Mouse (Mus musculus) midbrain, embryonic 11.5 days (tissue): ENCODE measurements around the gene Iqschfp. TPM values are rescaled to one million over a fixed set of nuclear protein-coding genes. Genes with fewer than 3 reads are reported as not detected.

Source experiments
- ATAC-seq: fragments of 200-750 bp; cut with Nextera tagmentation; 2 replicates; pipeline ENCODE4 v1.8.0; 2017; ENCODE audit warnings: moderate TSS enrichment, moderate library complexity; ENCODE audit not compliant: low FRiP score
- DNase-seq: peaks from one replicate; pipeline ENCODE4 v3.0.0; 2015; ENCODE audit warnings: low spot score; ENCODE audit errors: missing footprints
- H3K27ac ChIP-seq: fragments of 300-500 bp; sonication (generic); 2 replicates; pipeline ENCODE4 v1.5.1; 2014; ENCODE audit warnings: low read depth, low read length
- H3K27me3 ChIP-seq: fragments of 300-500 bp; sonication (generic); 2 replicates; pipeline ENCODE4 v1.6.1; 2014; ENCODE audit warnings: mild to moderate bottlenecking, low read length, moderate library complexity, mixed read lengths; ENCODE audit not compliant: control insufficient read depth, insufficient read depth
- H3K36me3 ChIP-seq: fragments of 300-500 bp; sonication (generic); 2 replicates; pipeline ENCODE4 v1.6.1; 2014; ENCODE audit warnings: mild to moderate bottlenecking, low read length, moderate library complexity, mixed read lengths; ENCODE audit not compliant: control insufficient read depth, insufficient read depth
- H3K4me1 ChIP-seq: fragments of 300-500 bp; sonication (generic); 2 replicates; pipeline ENCODE4 v1.6.1; 2014; ENCODE audit warnings: low read length; ENCODE audit not compliant: control insufficient read depth, insufficient read depth
- H3K4me2 ChIP-seq: fragments of 300-500 bp; sonication (generic); 2 replicates; pipeline ENCODE4 v1.6.1; 2014; ENCODE audit warnings: mild to moderate bottlenecking, moderate library complexity
- H3K4me3 ChIP-seq: fragments of 300-500 bp; sonication (generic); 2 replicates; pipeline ENCODE4 v1.5.1; 2014; ENCODE audit warnings: low read depth, low read length
- H3K9ac ChIP-seq: fragments of 300-500 bp; sonication (generic); 2 replicates; pipeline ENCODE4 v1.6.1; 2014; ENCODE audit warnings: low read length
- H3K9me3 ChIP-seq: fragments of 300-500 bp; sonication (generic); 2 replicates; pipeline ENCODE4 v1.6.1; 2016; ENCODE audit warnings: low read length; ENCODE audit not compliant: control insufficient read depth
- WGBS: fragments of 180-500 bp; shearing (Covaris S2); extraction: QIAGEN DNeasy Blood & Tissue Kit; methylation state at CpG from one replicate; pipeline ENCODE4 v1.1.7; 2014; 5-methylcytosine and 5-hydroxymethylcytosine counted together
- polyA plus RNA-seq: library from polyadenylated mRNA; unstranded; fragments of >200 nt; fragmentation: Nextera tagmentation; extraction: Ambion mirVana; gene quantifications from 2 replicates; pipeline ENCODE4 v1.2.1, GENCODE M21; 2014

The Iqschfp gene
- polyA plus RNA-seq, 1 experiment from 2014 or later: 2.6 TPM

DNA sequence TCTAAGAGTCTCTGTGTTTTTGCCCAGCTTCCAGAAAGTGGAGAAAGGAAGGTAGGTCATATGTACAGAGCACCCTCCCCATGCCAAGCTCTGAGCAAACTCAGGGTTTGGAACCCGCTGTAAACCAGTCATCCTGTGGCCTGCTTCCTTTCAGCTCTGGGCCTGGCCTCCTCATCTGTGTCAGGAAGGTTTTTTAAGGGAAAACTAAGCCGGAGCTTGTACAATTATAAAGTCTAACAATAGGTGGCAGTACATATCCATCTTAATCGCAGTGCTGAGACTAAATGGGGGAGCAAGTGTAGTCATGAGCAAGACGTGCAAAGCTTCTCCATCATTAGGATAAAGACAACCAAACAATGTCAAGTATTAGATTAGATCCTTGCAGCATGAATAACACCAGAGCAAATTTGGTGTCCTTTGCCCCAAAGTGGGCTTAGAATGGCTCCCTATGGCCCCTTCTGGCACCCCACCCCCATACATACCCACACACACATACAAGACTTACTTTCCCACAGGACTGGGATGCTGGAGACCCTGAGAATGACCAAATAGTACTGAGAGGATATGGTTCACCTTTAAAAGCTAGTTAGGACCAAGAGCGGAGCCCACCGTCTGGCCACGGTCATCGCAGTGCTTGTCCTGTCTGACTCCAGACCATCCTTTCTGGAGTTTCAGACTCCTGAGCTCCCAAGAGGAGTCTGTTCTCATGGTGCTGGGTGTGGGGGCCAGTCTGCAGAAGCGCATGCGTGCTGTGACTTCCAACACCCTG lies 723.2 kb downstream of the Iqschfp start:
- H3K9ac ChIP-seq: no peak overlapping the region
- WGBS: 72% methylated on average over 10 of the region's 10 CpGs
- no peaks in the 10 kb centered on the region for H3K27me3 ChIP-seq
- peaks cover 5% of the 10 kb centered on the region for H3K4me1 ChIP-seq
- DNase-seq (peak; percentile 90), ATAC-seq (peak; percentile 26; the same call in 1 of the 2 replicates)
- H3K27ac ChIP-seq: no peak overlapping the region
- no peak overlapping the region for H3K4me2 ChIP-seq
- H3K36me3 ChIP-seq: 0 out of 2 replicates have a peak, but pooled peaks cover 2% of the 10 kb centered on the region
- no peak overlapping the region for H3K4me3 ChIP-seq
- no peaks in the 10 kb centered on the region for H3K9me3 ChIP-seq

DNA sequence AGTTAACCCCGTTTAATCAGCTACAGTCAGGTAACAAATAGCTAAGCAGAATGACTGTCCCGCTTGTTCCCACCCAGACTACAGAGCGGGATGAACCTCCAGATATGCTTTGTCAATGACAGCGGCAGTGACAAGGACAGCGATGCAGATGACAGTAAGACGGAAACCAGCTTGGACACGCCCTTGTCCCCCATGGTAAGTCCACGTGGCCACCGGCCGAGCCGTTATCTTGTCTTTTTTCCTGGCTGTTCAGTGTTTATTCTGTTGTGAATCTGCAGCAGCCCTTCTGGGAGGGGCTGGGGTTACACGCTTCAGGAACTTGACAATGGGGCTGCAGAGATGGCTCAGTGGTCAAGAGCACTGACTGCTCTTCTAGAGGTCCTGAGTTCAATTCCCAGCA lies 724.3 kb downstream of the Iqschfp start:
- no peak overlapping the region for H3K27ac ChIP-seq
- peaks cover 5% of the 10 kb centered on the region for H3K4me1 ChIP-seq
- no peak overlapping the region for H3K4me2 ChIP-seq
- H3K9me3 ChIP-seq: no peaks in the 10 kb centered on the region
- 89% methylated on average over 12 of the region's 12 CpGs for WGBS
- no peak overlapping the region for H3K4me3 ChIP-seq
- no peaks in the 10 kb centered on the region for H3K27me3 ChIP-seq
- no peak overlapping the region for H3K9ac ChIP-seq
- no peak for DNase-seq
- ATAC-seq: no peak
- peaks cover 6% of the 10 kb centered on the region; the same call in 1 of the 2 replicates for H3K36me3 ChIP-seq

DNA sequence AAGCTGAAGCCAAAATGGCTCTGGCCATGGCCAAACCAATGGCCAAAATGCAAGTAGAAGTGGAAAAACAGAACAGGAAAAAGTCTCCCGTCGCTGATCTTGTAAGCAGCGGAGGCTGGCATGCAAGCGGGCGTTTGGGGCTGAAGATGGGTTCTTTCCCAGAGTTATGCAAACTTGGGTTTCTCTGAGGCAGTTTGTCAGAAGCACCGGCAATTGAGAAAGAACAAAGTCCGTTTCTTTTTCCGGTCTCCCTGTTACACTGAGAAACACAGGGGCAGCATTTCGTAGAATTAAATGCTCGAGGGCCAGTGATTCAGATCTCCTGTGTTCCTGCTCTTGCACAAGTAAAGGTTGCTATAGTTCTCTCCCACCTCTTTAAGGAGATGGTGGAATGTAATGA lies 725.7 kb downstream of the Iqschfp start:
- WGBS: 94% methylated on average over 10 of the region's 10 CpGs

DNA sequence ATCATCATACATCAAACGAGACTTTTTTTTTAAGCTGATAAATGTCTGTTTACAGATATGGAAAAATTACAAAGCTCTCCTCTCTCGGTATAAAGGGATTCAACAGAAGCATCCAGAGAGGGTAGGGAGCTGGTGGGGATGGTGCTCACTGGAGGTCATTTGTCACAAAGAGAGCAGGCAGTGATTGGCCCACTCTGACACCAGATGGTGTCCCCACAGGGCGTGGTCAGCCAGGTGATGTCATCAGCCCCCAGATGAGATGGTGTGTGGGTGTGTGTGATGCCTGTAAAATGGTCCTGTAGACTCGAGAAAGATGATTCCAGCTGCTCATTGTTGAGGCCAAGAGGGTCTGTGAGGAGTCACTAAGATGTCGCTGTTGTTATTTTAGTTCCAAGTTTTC lies 727.1 kb downstream of the Iqschfp start:
- Histone ChIP-seq H3K27me3 (no peaks in the 10 kb centered on the region), H3K4me2 (no peak overlapping the region), H3K36me3 (peaks cover 9% of the 10 kb centered on the region; the same call in 1 of the 2 replicates), H3K4me3 (no peak overlapping the region), H3K27ac (no peak overlapping the region), H3K4me1 (peaks cover 2% of the 10 kb centered on the region), H3K9me3 (no peaks in the 10 kb centered on the region), H3K9ac (no peak overlapping the region)
- ATAC-seq (no peak), DNase-seq (no peak)
- WGBS: 81% methylated on average over 5 of the region's 5 CpGs

More for the DNA sequence above, 725.7 kb downstream of the Iqschfp start:
- no peak overlapping the region for H3K4me2 ChIP-seq
- H3K4me1 ChIP-seq: peaks cover 5% of the 10 kb centered on the region
- no peak for ATAC-seq
- no peaks in the 10 kb centered on the region for H3K9me3 ChIP-seq
- H3K36me3 ChIP-seq: peaks cover 9% of the 10 kb centered on the region; the same call in 1 of the 2 replicates
- no peak overlapping the region for H3K4me3 ChIP-seq
- no peak overlapping the region for H3K27ac ChIP-seq
- DNase-seq: no peak
- H3K9ac ChIP-seq: no peak overlapping the region
- no peaks in the 10 kb centered on the region for H3K27me3 ChIP-seq

DNA sequence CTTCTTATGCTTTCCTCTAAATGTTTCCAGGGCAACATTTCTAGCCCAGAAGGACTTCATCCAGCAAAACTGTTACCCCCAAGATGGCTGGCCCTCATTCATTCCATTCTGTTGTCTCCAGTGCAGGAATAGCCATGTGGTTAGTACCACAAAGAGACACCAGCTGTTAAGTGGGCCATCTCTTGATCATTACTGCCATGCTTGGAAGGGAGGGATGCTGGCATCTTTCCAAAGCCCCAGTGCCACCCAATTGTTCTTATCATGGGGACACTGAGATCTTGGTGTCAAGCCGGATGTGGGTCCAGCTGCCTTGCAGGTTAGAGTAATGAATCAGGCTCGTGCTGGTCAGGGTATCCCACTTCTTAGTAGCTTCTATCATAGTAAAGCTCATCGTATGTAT lies 729.9 kb downstream of the Iqschfp start:
- Histone ChIP-seq H3K36me3 (peaks cover 9% of the 10 kb centered on the region; the same call in 1 of the 2 replicates), H3K4me1 (no peaks in the 10 kb centered on the region), H3K9me3 (no peaks in the 10 kb centered on the region), H3K9ac (no peak overlapping the region), H3K4me2 (no peak overlapping the region), H3K4me3 (no peak overlapping the region), H3K27ac (no peak overlapping the region), H3K27me3 (no peaks in the 10 kb centered on the region)
- WGBS: 94% methylated on average over 3 of the region's 3 CpGs
- ATAC-seq (no peak), DNase-seq (no peak)

DNA sequence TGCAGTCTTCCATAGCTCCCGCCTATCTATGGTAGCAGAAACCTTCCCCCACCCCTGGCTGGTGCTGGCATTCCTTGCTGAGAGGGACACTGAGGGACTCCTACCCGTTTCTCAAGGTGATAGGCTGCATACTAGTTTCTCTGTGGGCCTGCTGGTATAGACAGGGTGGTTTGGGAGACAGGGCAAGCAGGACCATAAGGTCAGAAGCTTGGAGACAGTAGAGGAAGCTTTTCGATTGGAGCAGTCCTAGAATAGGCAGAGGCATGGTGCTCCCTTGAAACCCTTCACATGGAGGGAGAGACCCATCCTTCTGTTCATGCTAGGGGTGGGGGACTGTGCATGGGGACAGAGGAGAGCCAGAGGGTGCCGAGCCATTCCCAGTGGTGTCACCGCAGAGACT lies 731.0 kb downstream of the Iqschfp start:
- no peak for ATAC-seq
- no peaks in the 10 kb centered on the region for H3K4me1 ChIP-seq
- no peaks in the 10 kb centered on the region for H3K27me3 ChIP-seq
- no peak overlapping the region for H3K27ac ChIP-seq
- H3K36me3 ChIP-seq: peaks cover 9% of the 10 kb centered on the region; the same call in 1 of the 2 replicates
- no peak overlapping the region for H3K4me3 ChIP-seq
- DNase-seq: no peak
- no peak overlapping the region for H3K4me2 ChIP-seq
- WGBS: 89% methylated on average over 5 of the region's 5 CpGs
- H3K9ac ChIP-seq: no peak overlapping the region
- no peaks in the 10 kb centered on the region for H3K9me3 ChIP-seq

DNA sequence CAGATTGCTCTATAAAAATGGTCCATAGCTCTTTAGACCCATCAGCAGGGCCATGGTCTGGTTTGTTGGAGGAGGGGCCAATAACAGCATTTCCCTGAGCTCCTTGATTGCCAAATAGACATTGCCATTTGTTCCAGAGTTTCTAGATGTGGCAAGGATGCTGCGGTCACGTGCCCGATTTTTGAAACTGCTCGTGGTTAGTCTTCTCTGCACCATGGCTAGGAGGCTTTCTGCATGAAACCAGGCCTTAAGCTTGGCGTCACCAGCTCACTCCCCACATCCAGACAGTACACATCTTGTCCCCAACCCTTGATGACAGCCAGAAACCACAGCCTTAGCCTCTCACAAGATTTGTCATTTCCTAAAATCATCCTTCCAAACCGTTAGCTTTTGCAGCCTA lies 732.4 kb downstream of the Iqschfp start:
- DNase-seq (no peak), ATAC-seq (no peak)
- no peak overlapping the region for H3K4me2 ChIP-seq
- H3K4me3 ChIP-seq: no peak overlapping the region
- H3K27me3 ChIP-seq: no peaks in the 10 kb centered on the region
- no peak overlapping the region for H3K27ac ChIP-seq
- H3K9ac ChIP-seq: no peak overlapping the region
- peaks cover 7% of the 10 kb centered on the region; the same call in 1 of the 2 replicates for H3K36me3 ChIP-seq
- WGBS: 87% methylated on average over 6 of the region's 6 CpGs
- no peaks in the 10 kb centered on the region for H3K4me1 ChIP-seq
- no peaks in the 10 kb centered on the region for H3K9me3 ChIP-seq

DNA sequence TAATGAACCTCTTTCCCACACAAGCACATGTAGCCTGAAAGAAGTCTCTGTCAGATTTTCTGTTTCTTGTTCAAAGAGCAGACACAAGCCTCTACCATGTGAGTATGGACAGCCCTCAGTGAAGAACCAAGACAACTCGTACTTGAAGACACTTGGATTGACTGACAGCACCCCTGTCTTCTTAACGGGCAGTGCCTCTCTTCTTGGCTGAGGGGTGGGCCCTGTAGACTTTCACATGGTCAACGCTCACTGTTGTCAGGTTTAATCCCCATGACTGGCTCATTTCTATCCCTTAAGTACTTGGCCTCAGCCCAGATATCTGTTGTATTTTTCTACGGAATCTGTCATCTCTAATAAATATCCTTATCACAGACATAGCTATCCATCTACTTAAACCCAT lies 738.2 kb downstream of the Iqschfp start:
- Histone ChIP-seq H3K27ac (no peak overlapping the region), H3K36me3 (no peaks in the 10 kb centered on the region; the same call in 1 of the 2 replicates), H3K27me3 (no peaks in the 10 kb centered on the region), H3K4me2 (no peak overlapping the region), H3K4me3 (no peak overlapping the region), H3K9ac (no peak overlapping the region), H3K4me1 (no peaks in the 10 kb centered on the region; the same call in 1 of the 2 replicates), H3K9me3 (no peaks in the 10 kb centered on the region)
- WGBS: 61% methylated on average over 4 of the region's 4 CpGs
- ATAC-seq (no peak), DNase-seq (no peak)

DNA sequence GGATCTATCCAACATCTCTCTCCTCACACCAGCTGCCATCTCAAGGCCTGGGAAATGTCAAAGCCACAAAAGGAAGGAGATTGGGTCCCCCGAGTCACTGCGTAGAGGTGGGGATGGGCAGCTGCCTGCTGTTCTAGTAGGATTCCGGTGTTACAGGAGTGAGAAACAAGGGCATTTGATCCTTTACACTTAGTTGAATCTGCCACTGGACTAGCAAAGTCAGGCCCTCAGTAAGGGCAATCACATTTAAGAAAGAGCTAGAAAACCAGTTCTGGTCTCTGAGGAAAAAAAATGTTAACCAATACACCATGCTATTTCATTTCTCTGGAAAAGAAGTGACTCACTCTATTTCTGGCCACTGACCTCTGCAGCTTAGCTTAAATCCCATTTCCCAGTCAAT lies 738.8 kb downstream of the Iqschfp start:
- Histone ChIP-seq H3K9me3 (no peaks in the 10 kb centered on the region), H3K36me3 (no peaks in the 10 kb centered on the region; the same call in 1 of the 2 replicates), H3K4me1 (no peaks in the 10 kb centered on the region; the same call in 1 of the 2 replicates), H3K27ac (no peak overlapping the region), H3K4me2 (no peak overlapping the region), H3K9ac (no peak overlapping the region), H3K4me3 (no peak overlapping the region), H3K27me3 (no peaks in the 10 kb centered on the region)
- DNase-seq (no peak), ATAC-seq (no peak)
- 70% methylated on average over 3 of the region's 3 CpGs for WGBS
